Mouse (Mus musculus) erythroblast, embryonic 14.5 days (primary cell): ENCODE measurements around the gene Tldc2.

Experiments
- GATA1 ChIP-seq: IDR thresholded peaks from 2 replicates; pipeline ENCODE4 v1.6.1; 2012; ENCODE audit warnings: low read length, inconsistent platforms, mixed read lengths
- TAL1 ChIP-seq: IDR thresholded peaks from 3 replicates; pipeline ENCODE4 v1.6.1; 2012; ENCODE audit warnings: low read length, inconsistent platforms, mixed read lengths

DNA sequence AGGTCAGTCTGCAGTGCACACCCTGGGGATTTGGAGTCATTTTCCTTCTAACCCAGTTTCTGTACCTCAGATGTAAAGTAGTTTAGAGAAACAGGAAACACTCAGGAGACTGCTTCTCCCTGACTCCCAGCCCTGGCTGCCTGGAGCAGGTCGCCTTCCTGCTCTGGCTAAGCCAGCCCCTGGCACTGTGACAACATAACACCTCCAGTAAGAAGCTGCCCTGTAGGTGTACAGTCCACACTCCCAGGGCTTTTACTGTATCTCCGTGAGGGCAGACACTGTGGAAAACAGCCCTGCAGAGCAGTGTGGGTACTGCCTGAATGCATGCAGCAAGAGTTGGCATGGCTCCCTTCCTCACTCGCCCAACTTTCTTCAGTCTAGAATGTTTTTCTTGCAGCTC, 11.2 kb upstream of the Tldc2 start:
- TF ChIP-seq GATA1 (no peak), TAL1 (no peak)
